Mouse (Mus musculus): ENCODE data around the gene Tnfaip2. TPM values are rescaled to one million over a fixed set of nuclear protein-coding genes. Genes with fewer than 3 reads are reported as not detected.

Gene Tnfaip2
- polyA plus RNA-seq, 1 experiment from 2014 or later = 24.3 TPM

- H3K9me3 ChIP-seq (ENCODE audit: low read length) = no peaks in the 10 kb centered on the region
- peaks cover 53% of the 10 kb centered on the region for H3K4me1 ChIP-seq (ENCODE audit: insufficient read depth, low read length)
- H3K36me3 ChIP-seq (ENCODE audit: insufficient read depth, low read length) = no peaks in the 10 kb centered on the region
- no peak overlapping the region for H3K4me2 ChIP-seq (replicated peaks; ENCODE audit: low read depth, low read length)
- no peak for ATAC-seq (ENCODE audit: low FRiP score, low TSS enrichment)
- H3K9ac ChIP-seq (replicated peaks; ENCODE audit: low read length) = no peak overlapping the region
- WGBS = 53% methylated on average over 8 of the region's 8 CpGs
- peaks cover 2% of the 10 kb centered on the region; the same call in 1 of the 2 replicates for H3K27me3 ChIP-seq (ENCODE audit: insufficient read depth, low read length)
- no peak overlapping the region for H3K4me3 ChIP-seq (ENCODE audit: low read length)
- peak overlapping the region; percentile 85 for H3K27ac ChIP-seq (ENCODE audit: low read length)
These were observed 7.4 kb upstream of the Tnfaip2 start for GRCm38 (mm10) chr12:111434745-111435327.

- no peak for ATAC-seq (ENCODE audit: low FRiP score, low TSS enrichment)
- Histone ChIP-seq H3K4me3 (ENCODE audit: low read length) (no peak overlapping the region), H3K4me2 (replicated peaks; ENCODE audit: low read depth, low read length) (no peak overlapping the region), H3K27ac (ENCODE audit: low read length) (no peak overlapping the region; the same call in 1 of the 2 replicates), H3K9me3 (ENCODE audit: low read length) (no peaks in the 10 kb centered on the region), H3K4me1 (ENCODE audit: insufficient read depth, low read length) (peaks cover 40% of the 10 kb centered on the region), H3K36me3 (ENCODE audit: insufficient read depth, low read length) (no peaks in the 10 kb centered on the region), H3K27me3 (ENCODE audit: insufficient read depth, low read length) (no peaks in the 10 kb centered on the region), H3K9ac (replicated peaks; ENCODE audit: low read length) (no peak overlapping the region)
- WGBS = 83% methylated on average over 3 of the region's 3 CpGs
These were observed 6.1 kb upstream of the Tnfaip2 start for GRCm38 (mm10) chr12:111436170-111436569.

GRCm38 (mm10) chr12:111436640-111437039, 5.6 kb upstream of the Tnfaip2 start:
- ATAC-seq (ENCODE audit: low FRiP score, low TSS enrichment) = no peak
- H3K36me3 ChIP-seq (ENCODE audit: insufficient read depth, low read length) = no peaks in the 10 kb centered on the region
- no peaks in the 10 kb centered on the region for H3K27me3 ChIP-seq (ENCODE audit: insufficient read depth, low read length)
- WGBS = 53% methylated on average over 8 of the region's 8 CpGs
- no peak overlapping the region; the same call in 1 of the 2 replicates for H3K27ac ChIP-seq (ENCODE audit: low read length)
- no peaks in the 10 kb centered on the region for H3K9me3 ChIP-seq (ENCODE audit: low read length)
- H3K9ac ChIP-seq (replicated peaks; ENCODE audit: low read length) = no peak overlapping the region
- H3K4me2 ChIP-seq (replicated peaks; ENCODE audit: low read depth, low read length) = no peak overlapping the region
- no peak overlapping the region for H3K4me3 ChIP-seq (ENCODE audit: low read length)
- H3K4me1 ChIP-seq (ENCODE audit: insufficient read depth, low read length) = peaks cover 35% of the 10 kb centered on the region

GRCm38 (mm10) chr12:111437222-111437900, 4.9 kb upstream of the Tnfaip2 start:
- Histone ChIP-seq H3K27me3 (ENCODE audit: insufficient read depth, low read length) (no peaks in the 10 kb centered on the region), H3K9me3 (ENCODE audit: low read length) (no peaks in the 10 kb centered on the region), H3K4me2 (replicated peaks; ENCODE audit: low read depth, low read length) (0 out of 2 replicates have a peak overlapping the region, but pooled peaks have one; percentile 3), H3K27ac (ENCODE audit: low read length) (peak overlapping the region; percentile 31; the same call in 1 of the 2 replicates), H3K36me3 (ENCODE audit: insufficient read depth, low read length) (no peaks in the 10 kb centered on the region), H3K9ac (replicated peaks; ENCODE audit: low read length) (no peak overlapping the region), H3K4me3 (ENCODE audit: low read length) (no peak overlapping the region), H3K4me1 (ENCODE audit: insufficient read depth, low read length) (peaks cover 35% of the 10 kb centered on the region)
- ATAC-seq (ENCODE audit: low FRiP score, low TSS enrichment) = no peak
- 58% methylated on average over 5 of the region's 5 CpGs for WGBS

- no peak overlapping the region for H3K9ac ChIP-seq (replicated peaks; ENCODE audit: low read length)
- WGBS = 78% methylated on average over 6 of the region's 6 CpGs
- peaks cover 35% of the 10 kb centered on the region for H3K4me1 ChIP-seq (ENCODE audit: insufficient read depth, low read length)
- peaks cover 9% of the 10 kb centered on the region for H3K27me3 ChIP-seq (ENCODE audit: insufficient read depth, low read length)
- H3K9me3 ChIP-seq (ENCODE audit: low read length) = no peaks in the 10 kb centered on the region
- ATAC-seq (ENCODE audit: low FRiP score, low TSS enrichment) = no peak
- no peak overlapping the region for H3K4me3 ChIP-seq (ENCODE audit: low read length)
- no peak overlapping the region for H3K27ac ChIP-seq (ENCODE audit: low read length)
- no peaks in the 10 kb centered on the region for H3K36me3 ChIP-seq (ENCODE audit: insufficient read depth, low read length)
- H3K4me2 ChIP-seq (replicated peaks; ENCODE audit: low read depth, low read length) = no peak overlapping the region
These were observed 3.4 kb upstream of the Tnfaip2 start for GRCm38 (mm10) chr12:111438850-111439249.

- H3K4me2 ChIP-seq (replicated peaks; ENCODE audit: low read depth, low read length) = no peak overlapping the region
- no peak for ATAC-seq (ENCODE audit: low FRiP score, low TSS enrichment)
- H3K4me3 ChIP-seq (ENCODE audit: low read length) = no peak overlapping the region
- no peak overlapping the region for H3K27ac ChIP-seq (ENCODE audit: low read length)
- 86% methylated on average over 9 of the region's 9 CpGs for WGBS
- no peak overlapping the region for H3K9ac ChIP-seq (replicated peaks; ENCODE audit: low read length)
- H3K9me3 ChIP-seq (ENCODE audit: low read length) = no peaks in the 10 kb centered on the region
- H3K36me3 ChIP-seq (ENCODE audit: insufficient read depth, low read length) = no peaks in the 10 kb centered on the region
- H3K27me3 ChIP-seq (ENCODE audit: insufficient read depth, low read length) = peaks cover 27% of the 10 kb centered on the region
- peaks cover 39% of the 10 kb centered on the region for H3K4me1 ChIP-seq (ENCODE audit: insufficient read depth, low read length)
These were observed 1.4 kb upstream of the Tnfaip2 start for GRCm38 (mm10) chr12:111440701-111441373.

GRCm38 (mm10) chr12:111441523-111441922, 746 bp upstream of the Tnfaip2 start:
- no peak for ATAC-seq (ENCODE audit: low FRiP score, low TSS enrichment)
- peaks cover 34% of the 10 kb centered on the region for H3K27me3 ChIP-seq (ENCODE audit: insufficient read depth, low read length)
- WGBS = 67% methylated on average over 3 of the region's 3 CpGs
- no peak overlapping the region for H3K9ac ChIP-seq (replicated peaks; ENCODE audit: low read length)
- no peak overlapping the region; the same call in 1 of the 2 replicates for H3K27ac ChIP-seq (ENCODE audit: low read length)
- peaks cover 43% of the 10 kb centered on the region for H3K4me1 ChIP-seq (ENCODE audit: insufficient read depth, low read length)
- H3K4me2 ChIP-seq (replicated peaks; ENCODE audit: low read depth, low read length) = no peak overlapping the region
- no peaks in the 10 kb centered on the region for H3K9me3 ChIP-seq (ENCODE audit: low read length)
- H3K36me3 ChIP-seq (ENCODE audit: insufficient read depth, low read length) = no peaks in the 10 kb centered on the region
- H3K4me3 ChIP-seq (ENCODE audit: low read length) = no peak overlapping the region

GRCm38 (mm10) chr12:111443011-111443870, 972 bp downstream of the Tnfaip2 start:
- H3K4me3 ChIP-seq (ENCODE audit: low read length) = peak overlapping the region; percentile 48
- H3K36me3 ChIP-seq (ENCODE audit: insufficient read depth, low read length) = no peaks in the 10 kb centered on the region
- H3K27ac ChIP-seq (ENCODE audit: low read length) = peak overlapping the region; percentile 51; the same call in 1 of the 2 replicates
- H3K9ac ChIP-seq (replicated peaks; ENCODE audit: low read length) = peak overlapping the region; percentile 63
- peaks cover 49% of the 10 kb centered on the region for H3K27me3 ChIP-seq (ENCODE audit: insufficient read depth, low read length)
- no peaks in the 10 kb centered on the region for H3K9me3 ChIP-seq (ENCODE audit: low read length)
- ATAC-seq (ENCODE audit: low FRiP score, low TSS enrichment) = no peak
- WGBS = 24% methylated on average over 15 of the region's 15 CpGs
- H3K4me2 ChIP-seq (replicated peaks; ENCODE audit: low read depth, low read length) = peak overlapping the region; percentile 66
- peaks cover 52% of the 10 kb centered on the region for H3K4me1 ChIP-seq (ENCODE audit: insufficient read depth, low read length)

Data from kidney, embryonic 16.5 days (tissue).